Mouse (Mus musculus): ENCODE measurements around the gene Nmt1.

DNA sequence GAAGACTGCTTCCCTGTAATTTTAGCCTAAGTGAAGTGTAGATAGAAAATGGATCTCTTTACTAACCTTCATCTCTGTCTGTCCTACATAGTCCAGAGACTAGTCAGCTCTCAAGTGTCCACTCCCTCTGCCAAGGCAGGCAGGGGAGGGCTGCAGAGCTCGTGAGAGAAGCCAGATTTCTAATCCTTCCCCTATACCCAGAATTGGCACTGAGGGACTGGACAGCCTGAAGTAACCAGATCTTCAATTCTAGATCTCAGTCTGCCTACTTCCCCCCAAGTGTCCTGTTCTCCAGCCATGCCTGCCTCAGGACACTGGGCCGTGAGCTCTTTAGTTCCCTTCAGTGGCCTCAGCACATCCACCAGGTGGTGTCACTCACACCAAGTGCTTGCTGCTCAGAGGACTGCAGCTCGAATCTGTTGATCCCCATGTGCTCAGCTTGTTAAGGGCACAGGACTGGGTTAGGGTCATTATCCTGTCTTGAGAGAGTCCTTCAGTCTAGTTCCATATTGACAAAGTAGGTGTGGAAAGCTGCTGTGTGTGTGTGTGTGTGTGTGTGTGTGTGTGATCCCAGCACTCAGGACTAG is 30.6 kb downstream of the Nmt1 start:
- no peak for TF ChIP-seq CTCF (IDR thresholded peaks at IDR 0.05; ENCODE audit: extremely low read depth, insufficient read depth, low read length)
- TF ChIP-seq POLR2A (IDR thresholded peaks at IDR 0.05; ENCODE audit: extremely low read depth, insufficient read depth, low read length), result no peak
